Mouse (Mus musculus) CH12.LX (cell line): ENCODE measurements around the gene Tmco4. TPM values are rescaled to one million over a fixed set of nuclear protein-coding genes. Genes with fewer than 3 reads are reported as not detected.

Experiments used
- DNase-seq: peaks from one replicate; pipeline ENCODE4 v3.0.0-alpha.2; 2013; ENCODE audit errors: extremely low read depth
- H3K27ac ChIP-seq: 2 replicates; pipeline ENCODE4 v1.5.1; 2012; ENCODE audit warnings: low read depth, mild to moderate bottlenecking, control low read depth, moderate library complexity; ENCODE audit not compliant: insufficient read depth
- H3K27me3 ChIP-seq: replicated peaks from 2 replicates; pipeline ENCODE3; 2012; ENCODE audit warnings: inconsistent platforms
- H3K36me3 ChIP-seq, 2 experiments: replicated peaks in 1 of 2; 2 replicates each; pipeline versions ENCODE3 to v1.6.1; 2012; ENCODE audit warnings: inconsistent platforms in 1 of 2, low read length in 1 of 2, mild to moderate bottlenecking in 1 of 2, mixed read lengths in 1 of 2, moderate library complexity in 1 of 2; ENCODE audit not compliant: control insufficient read depth in 1 of 2, insufficient read depth in 1 of 2
- H3K4me1 ChIP-seq, 2 experiments: 2 replicates each; pipeline ENCODE4 v1.6.1; 2012; ENCODE audit warnings: inconsistent platforms in 1 of 2, moderate library complexity in 1 of 2; ENCODE audit not compliant: insufficient read depth in 2 of 2, control insufficient read depth in 1 of 2
- H3K4me2 ChIP-seq: 2 replicates; pipeline ENCODE4 v1.6.1; 2012; ENCODE audit warnings: low read depth, mild to moderate bottlenecking, control low read depth; ENCODE audit not compliant: poor library complexity, insufficient read depth, severe bottlenecking
- H3K4me3 ChIP-seq, 3 experiments: fragments of 150-350 bp in 1 of 3; sonication (generic) in 1 of 3; replicated peaks in 1 of 3; 2 replicates each; pipeline versions ENCODE3 to v1.5.1; 2011 to 2012; ENCODE audit warnings: low read depth in 2 of 3, low read length in 2 of 3, mild to moderate bottlenecking in 2 of 3, moderate library complexity in 2 of 3, control low read depth in 1 of 3, improper control_type of control experiment in 1 of 3, inconsistent platforms in 1 of 3, mixed read lengths in 1 of 3; ENCODE audit not compliant: poor library complexity in 1 of 3
- H3K79me2 ChIP-seq: replicated peaks from 2 replicates; pipeline ENCODE4 v1.6.1; 2012; ENCODE audit warnings: mild to moderate bottlenecking, moderate library complexity; ENCODE audit not compliant: control insufficient read depth, poor library complexity, insufficient read depth, severe bottlenecking; ENCODE audit errors: extremely low read depth
- H3K9ac ChIP-seq: 2 replicates; pipeline ENCODE4 v1.6.1; 2012; ENCODE audit warnings: low read depth, mild to moderate bottlenecking, control low read depth, moderate library complexity; ENCODE audit not compliant: insufficient read depth
- H3K9me3 ChIP-seq: replicated peaks from 2 replicates; pipeline ENCODE3; 2012; ENCODE audit warnings: low read length, inconsistent platforms, mixed read lengths
- BHLHE40 ChIP-seq: IDR thresholded peaks from 2 replicates; pipeline ENCODE4 v1.6.1; 2011; ENCODE audit warnings: mild to moderate bottlenecking, low read depth, low read length, improper control_type of control experiment
- E2F4 ChIP-seq: IDR thresholded peaks from 2 replicates; pipeline ENCODE4 v1.6.1; 2011; ENCODE audit warnings: low read depth, low read length, improper control_type of control experiment; ENCODE audit not compliant: insufficient replicate concordance
- ELF1 ChIP-seq: IDR thresholded peaks from 2 replicates; pipeline ENCODE4 v1.6.1; 2014; ENCODE audit warnings: low read depth, mild to moderate bottlenecking, inconsistent platforms, low read length, improper control_type of control experiment
- EP300 ChIP-seq: IDR thresholded peaks from 2 replicates; pipeline ENCODE4 v1.6.1; 2011; ENCODE audit warnings: low read length, improper control_type of control experiment
- GABPA ChIP-seq: IDR thresholded peaks from 2 replicates; pipeline ENCODE4 v1.6.1; 2012; ENCODE audit warnings: low read depth, low read length, improper control_type of control experiment, inconsistent platforms; ENCODE audit not compliant: insufficient replicate concordance
- JUN ChIP-seq: IDR thresholded peaks from 2 replicates; pipeline ENCODE4 v1.6.1; 2011; ENCODE audit warnings: low read depth, mild to moderate bottlenecking, low read length, improper control_type of control experiment, moderate library complexity; ENCODE audit not compliant: insufficient read depth
- MAX ChIP-seq: IDR thresholded peaks from 2 replicates; pipeline ENCODE4 v1.6.1; 2011; ENCODE audit warnings: low read length, improper control_type of control experiment
- MXI1 ChIP-seq: IDR thresholded peaks from 2 replicates; pipeline ENCODE4 v1.6.1; 2011; ENCODE audit warnings: mild to moderate bottlenecking, low read depth, low read length, improper control_type of control experiment
- NRF1 ChIP-seq: IDR thresholded peaks from 2 replicates; pipeline ENCODE4 v1.6.1; 2014; ENCODE audit warnings: low read depth, mild to moderate bottlenecking, inconsistent platforms, low read length, improper control_type of control experiment, moderate library complexity
- PAX5 ChIP-seq: IDR thresholded peaks from 2 replicates; pipeline ENCODE4 v1.6.1; 2012; ENCODE audit warnings: low read length, inconsistent platforms, mixed read lengths
- RAD21 ChIP-seq: IDR thresholded peaks from 2 replicates; pipeline ENCODE4 v1.6.1; 2011; ENCODE audit warnings: low read depth, mild to moderate bottlenecking, low read length, improper control_type of control experiment, moderate library complexity
- TCF12 ChIP-seq: IDR thresholded peaks from 2 replicates; pipeline ENCODE4 v1.6.1; 2014; ENCODE audit warnings: low read depth, mild to moderate bottlenecking, inconsistent platforms, low read length, improper control_type of control experiment
- USF1 ChIP-seq: IDR thresholded peaks from 2 replicates; pipeline ENCODE4 v1.6.1; 2014; ENCODE audit warnings: low read depth, mild to moderate bottlenecking, inconsistent platforms, low read length, improper control_type of control experiment
- ZKSCAN1 ChIP-seq: IDR thresholded peaks from 2 replicates; pipeline ENCODE4 v1.6.1; 2012; ENCODE audit warnings: low read depth, inconsistent platforms, low read length, improper control_type of control experiment, borderline replicate concordance
- ZNF384 ChIP-seq: IDR thresholded peaks from 2 replicates; pipeline ENCODE4 v1.6.1; 2012; ENCODE audit warnings: low read depth, low read length, improper control_type of control experiment, inconsistent platforms
- dilution Hi-C: fragments of 300-500 bp; cut with MboI; formaldehyde crosslinking; loops from 2 replicates; pipeline ENCODE4 v1.14.3; 2020; ENCODE audit warnings: low sequenced_read_pairs; ENCODE audit not compliant: extremely low pct_unique_long_range_greater_than_20kb, extremely low pct_ligation_motif_present
- in situ Hi-C: fragments of 300-500 bp; cut with MboI; formaldehyde crosslinking; loops from 3 replicates; pipeline ENCODE4 v1.14.3; 2019; ENCODE audit warnings: low sequenced_read_pairs, low pct_ligation_motif_present, low pct_unique_long_range_greater_than_20kb, mixed read lengths
- polyA plus RNA-seq: library from polyadenylated mRNA; unstranded; fragments of >175 nt; gene quantifications from 2 replicates; pipeline ENCODE4 v1.2.1, GENCODE M21; 2012; ENCODE audit warnings: low read depth; ENCODE audit not compliant: insufficient read length
- total RNA-seq, 2 experiments: library from RNA; depleted of rRNA; stranded (reverse); fragments of 300-350 nt in 1 of 2; fragments of >200 nt in 1 of 2; gene quantifications; 2 replicates each; pipeline ENCODE4 v1.2.3; 2012 to 2014

Gene Tmco4
- total and polyA plus RNA-seq, 3 experiments = 20.3 to 22.2 (median 21.7) TPM

DNA sequence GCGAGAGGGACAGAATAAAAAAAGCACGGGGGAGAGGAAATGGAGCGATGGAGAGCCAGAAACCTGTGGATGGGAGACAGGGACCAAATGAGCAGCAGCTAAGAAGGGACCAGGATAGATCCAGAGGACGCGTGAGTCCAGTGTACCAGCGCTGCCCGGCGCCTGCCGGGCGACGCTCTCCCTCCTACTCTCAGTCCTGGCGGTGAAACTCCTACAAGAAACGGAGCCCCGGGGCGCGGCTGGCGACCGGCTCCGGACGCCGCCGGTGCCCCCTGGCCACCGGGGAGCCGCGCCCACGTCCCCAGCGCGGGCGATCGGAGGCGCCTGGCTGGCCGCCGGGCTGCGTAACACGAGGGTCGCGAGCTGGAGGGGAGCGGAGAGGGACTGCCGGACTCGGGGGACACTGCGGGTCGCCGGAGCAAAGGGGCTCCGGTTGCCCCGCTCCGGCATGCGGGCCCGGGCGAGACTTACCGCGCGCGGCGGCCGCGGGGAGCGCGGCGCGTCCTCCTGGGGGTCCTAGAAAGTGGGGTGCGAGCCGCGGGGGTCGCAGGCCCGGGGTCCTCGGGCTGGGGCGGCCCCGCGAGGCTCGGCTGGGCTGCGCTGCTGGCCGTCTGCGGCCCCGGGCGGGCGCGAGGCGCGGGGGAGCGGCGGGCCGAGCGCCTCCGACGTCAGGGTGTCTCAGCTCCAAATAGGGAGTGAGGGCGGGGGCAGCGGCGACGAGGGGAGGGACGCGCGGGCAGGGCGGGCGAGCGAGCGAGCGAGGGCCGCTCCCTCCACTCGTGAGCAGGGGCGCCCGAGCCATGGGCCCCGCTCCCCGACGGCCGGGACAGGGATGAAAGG is 119.9 kb downstream of the Tmco4 start, which contains the start of gene Nbl1:
TSS of gene Nbl1 (minus strand) at position 638 of the 840 bp plus-strand sequence.
- no peaks in the 10 kb centered on the region for H3K36me3 ChIP-seq
- H3K27ac ChIP-seq = no peak within 1 kb of the TSS
- TF ChIP-seq ELF1 (no peak), ZKSCAN1 (no peak), MXI1 (no peak), PAX5 (no peak), GABPA (no peak), JUN (no peak), E2F4 (no peak), NRF1 (no peak), RAD21 (no peak), ZNF384 (no peak), USF1 (no peak)
- peaks cover 15% of the 10 kb centered on the region for H3K9me3 ChIP-seq
- no peak within 1 kb of the TSS for H3K9ac ChIP-seq
- H3K4me3 ChIP-seq = no peak within 1 kb of the TSS
- H3K4me1 ChIP-seq = peaks cover 0 to 7% of the 10 kb centered on the region in 2 experiments; a peak in 2 of 4 replicates
- H3K4me2 ChIP-seq = peak within 1 kb of the TSS; percentile 69
- dilution Hi-C loops = no loop called here
- H3K79me2 ChIP-seq = no peaks in the 10 kb centered on the region
- H3K27me3 ChIP-seq = no peaks in the 10 kb centered on the region
- in situ Hi-C loops = no loop called here
- no peak for DNase-seq

DNA sequence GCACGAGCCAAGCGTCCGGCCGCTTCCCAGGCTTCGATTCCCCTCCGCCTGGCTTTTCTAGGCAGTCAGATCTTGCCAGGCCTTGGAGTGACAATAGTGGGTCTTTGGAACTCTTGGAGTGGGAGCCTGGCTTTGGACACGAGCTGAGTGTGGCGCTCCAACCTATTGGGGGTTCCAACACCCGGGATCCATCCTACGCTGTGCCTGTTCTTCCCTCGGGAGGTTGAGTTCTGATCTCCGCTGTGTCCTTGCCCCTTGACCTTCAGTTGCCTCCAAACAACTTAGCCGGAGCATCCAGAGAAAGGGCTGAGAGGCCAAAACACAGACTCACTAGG is 120.5 kb downstream of the Tmco4 start:
- H3K9me3 ChIP-seq = peaks cover 15% of the 10 kb centered on the region
- H3K4me1 ChIP-seq = peaks cover 0 to 5% of the 10 kb centered on the region in 2 experiments; a peak in 1 of 4 replicates
- no peaks in the 10 kb centered on the region for H3K79me2 ChIP-seq
- TF ChIP-seq NRF1 (no peak), MAX (no peak), EP300 (no peak), BHLHE40 (no peak), TCF12 (no peak)
- no peak overlapping the region for H3K4me3 ChIP-seq
- no peaks in the 10 kb centered on the region for H3K36me3 ChIP-seq
- no peaks in the 10 kb centered on the region for H3K27me3 ChIP-seq
- no peak for DNase-seq
- dilution Hi-C loops = no loop called here
- no peak overlapping the region for H3K9ac ChIP-seq
- H3K4me2 ChIP-seq = no peak overlapping the region
- in situ Hi-C loops = no loop called here
- H3K27ac ChIP-seq = no peak overlapping the region
